Mouse (Mus musculus) bone marrow, adult 2 months (tissue): ENCODE measurements at regions not wholly inside any gene's neighbourhood (a gene's known extent, or its start where the extent isn't known, plus 50 kb on each side); places are given as distances from the start of the nearest gene placed in this dataset.

ENCODE experiments used
- CTCF ChIP-seq: fragments of 200-500 bp; IDR thresholded peaks from 2 replicates; pipeline ENCODE4 v1.5.1; 2011; ENCODE audit warnings: low read length, control low read depth; ENCODE audit not compliant: control insufficient read depth, insufficient read depth
- POLR2A ChIP-seq: fragments of 200-500 bp; IDR thresholded peaks from 2 replicates; pipeline ENCODE4 v1.6.1; 2011; ENCODE audit warnings: low read depth, mild to moderate bottlenecking, control low read depth, low read length, borderline replicate concordance; ENCODE audit not compliant: control insufficient read depth

DNA sequence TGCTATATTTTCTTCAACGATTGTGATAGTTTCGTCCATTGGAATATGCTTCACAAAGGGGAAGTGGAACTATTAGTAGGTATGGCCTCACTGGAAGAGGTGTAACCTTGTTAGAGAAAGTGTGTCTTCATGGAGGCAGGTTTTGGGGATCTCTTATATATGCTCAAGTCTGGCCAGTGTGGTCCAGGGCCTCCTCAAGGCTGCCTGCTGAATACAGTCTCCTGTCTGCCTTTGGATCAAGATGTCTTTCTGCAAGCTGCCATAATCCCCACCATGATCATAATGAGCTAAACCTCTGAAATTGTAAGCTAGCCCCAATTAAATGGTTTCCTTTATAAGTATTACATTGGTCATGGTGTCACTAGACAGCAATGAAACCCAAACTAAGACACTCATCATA lies 384.3 kb downstream of the Btbd3 start:
- TF ChIP-seq CTCF (no peak), POLR2A (no peak)
